Mouse (Mus musculus): ENCODE measurements around the gene Ppp2r1b. TPM values are rescaled to one million over a fixed set of nuclear protein-coding genes. Genes with fewer than 3 reads are reported as not detected.
"Not testable (repeated sequence)": the region's sequence is repeated elsewhere in the genome, so short reads cannot be mapped to it uniquely, and the experiment has no call there.

Gene Ppp2r1b
- 10 to 100 TPM; 35.8 to 35.9 TPM for total RNA-seq (2021)
- long read RNA-seq, experiment 1, transcript Ppp2r1b-202 (15 exons, 3,430 nt), result major isoform, 12 of 17 reads
- long read RNA-seq, experiment 1, partial matches to known transcripts, result 1 of 17 reads
- long read RNA-seq, experiment 1, other reads (novel, unspliced or antisense), result 4 of 17 reads
- long read RNA-seq, experiment 2, transcript Ppp2r1b-202 (15 exons, 3,430 nt), result major isoform, 51 of 71 reads
- long read RNA-seq, experiment 2, partial matches to known transcripts, result 8 of 71 reads
- long read RNA-seq, experiment 2, other reads (novel, unspliced or antisense), result 12 of 71 reads

GRCm38 (mm10) chr9:50845081-50845480, at the start of gene Ppp2r1b:
Gene Ppp2r1b (plus strand): TSS chr9:50845301.
- DNase-seq (ENCODE audit: low spot score in 2 of 2), result no peak

GRCm38 (mm10) chr9:50796776-50797175, 48.3 kb upstream of the Ppp2r1b start:
- DNase-seq (ENCODE audit: low spot score in 2 of 2), result no peak

GRCm38 (mm10) chr9:50797641-50798040, 47.5 kb upstream of the Ppp2r1b start:
- no peak for DNase-seq (ENCODE audit: low spot score in 2 of 2)

- no peak for DNase-seq (ENCODE audit: low spot score in 2 of 2)
These were observed 46.7 kb upstream of the Ppp2r1b start for GRCm38 (mm10) chr9:50798368-50798767.

GRCm38 (mm10) chr9:50800985-50801384, 44.1 kb upstream of the Ppp2r1b start:
- no peak for DNase-seq (ENCODE audit: low spot score in 2 of 2)

GRCm38 (mm10) chr9:50803055-50803671, 41.9 kb upstream of the Ppp2r1b start:
- DNase-seq (ENCODE audit: low spot score in 2 of 2), result no peak

GRCm38 (mm10) chr9:50808471-50808870, 36.6 kb upstream of the Ppp2r1b start:
- DNase-seq (ENCODE audit: low spot score in 2 of 2), result no peak

- no peak for DNase-seq (ENCODE audit: low spot score in 2 of 2)
These were observed 36.0 kb upstream of the Ppp2r1b start for GRCm38 (mm10) chr9:50809146-50809545.

- no peak for DNase-seq (ENCODE audit: low spot score in 2 of 2)
These were observed 33.9 kb upstream of the Ppp2r1b start for GRCm38 (mm10) chr9:50811187-50811586.

- no peak for DNase-seq (ENCODE audit: low spot score in 2 of 2)
These were observed 33.4 kb upstream of the Ppp2r1b start for GRCm38 (mm10) chr9:50811746-50812145.

GRCm38 (mm10) chr9:50813796-50814195, 31.3 kb upstream of the Ppp2r1b start:
- DNase-seq (ENCODE audit: low spot score in 2 of 2), result no peak

GRCm38 (mm10) chr9:50815666-50816065, 29.4 kb upstream of the Ppp2r1b start:
- DNase-seq (ENCODE audit: low spot score in 2 of 2), result no peak

GRCm38 (mm10) chr9:50816512-50816911, 28.6 kb upstream of the Ppp2r1b start:
- no peak for DNase-seq (ENCODE audit: low spot score in 2 of 2)

- DNase-seq (ENCODE audit: low spot score in 2 of 2), result no peak
These were observed 27.1 kb upstream of the Ppp2r1b start for GRCm38 (mm10) chr9:50818050-50818449.

GRCm38 (mm10) chr9:50819716-50820115, 25.4 kb upstream of the Ppp2r1b start:
- no peak for DNase-seq (ENCODE audit: low spot score in 2 of 2)

- no peak for DNase-seq (ENCODE audit: low spot score in 2 of 2)
These were observed 23.4 kb upstream of the Ppp2r1b start for GRCm38 (mm10) chr9:50821651-50822050.

- no peak for DNase-seq (ENCODE audit: low spot score in 2 of 2)
These were observed 22.9 kb upstream of the Ppp2r1b start for GRCm38 (mm10) chr9:50822216-50822615.

GRCm38 (mm10) chr9:50823779-50824453, 21.2 kb upstream of the Ppp2r1b start:
- DNase-seq (ENCODE audit: low spot score in 2 of 2), result no peak

- no peak for DNase-seq (ENCODE audit: low spot score in 2 of 2)
These were observed 13.6 kb upstream of the Ppp2r1b start for GRCm38 (mm10) chr9:50831514-50831913.

GRCm38 (mm10) chr9:50832162-50832561, 12.9 kb upstream of the Ppp2r1b start:
- DNase-seq (ENCODE audit: low spot score in 2 of 2), result no peak

GRCm38 (mm10) chr9:50832582-50832981, 12.5 kb upstream of the Ppp2r1b start:
- not testable (repeated sequence) for DNase-seq (ENCODE audit: low spot score in 2 of 2)

- DNase-seq (ENCODE audit: low spot score in 2 of 2), result no peak
These were observed 11.3 kb upstream of the Ppp2r1b start for GRCm38 (mm10) chr9:50833786-50834185.
